Mouse (Mus musculus) heart, embryonic 16.5 days (tissue): ENCODE data around the gene Higd1c. TPM values are rescaled to one million over a fixed set of nuclear protein-coding genes. Genes with fewer than 3 reads are reported as not detected.

Source experiments
- ATAC-seq: fragments of 200-750 bp; cut with Nextera tagmentation; replicated peaks from 2 replicates; pipeline ENCODE4 v1.8.0; 2017; ENCODE audit warnings: moderate number of reproducible peaks; ENCODE audit not compliant: insufficient read depth, low FRiP score; ENCODE audit errors: extremely low read depth
- H3K27ac ChIP-seq: fragments of 300-500 bp; sonication (generic); 2 replicates; pipeline ENCODE4 v1.5.1; 2014; ENCODE audit warnings: mild to moderate bottlenecking, low read length, control low read depth, moderate library complexity
- H3K27me3 ChIP-seq: fragments of 300-500 bp; sonication (generic); 2 replicates; pipeline ENCODE4 v1.6.1; 2014; ENCODE audit warnings: low read length, mixed read lengths; ENCODE audit not compliant: control insufficient read depth, insufficient read depth
- H3K36me3 ChIP-seq: fragments of 300-500 bp; sonication (generic); 2 replicates; pipeline ENCODE4 v1.6.1; 2014; ENCODE audit not compliant: control insufficient read depth, insufficient read depth
- H3K4me1 ChIP-seq: fragments of 300-500 bp; sonication (generic); 2 replicates; pipeline ENCODE4 v1.6.1; 2014; ENCODE audit warnings: low read length, mixed read lengths; ENCODE audit not compliant: control insufficient read depth, insufficient read depth
- H3K4me2 ChIP-seq: fragments of 300-500 bp; sonication (generic); 2 replicates; pipeline ENCODE4 v1.6.1; 2014; ENCODE audit warnings: low read depth, mild to moderate bottlenecking, control low read depth, low read length
- H3K4me3 ChIP-seq: fragments of 300-500 bp; sonication (generic); 2 replicates; pipeline ENCODE4 v1.5.1; 2014; ENCODE audit warnings: mild to moderate bottlenecking, control low read depth, low read length
- H3K9ac ChIP-seq: fragments of 300-500 bp; sonication (generic); 2 replicates; pipeline ENCODE4 v1.6.1; 2014; ENCODE audit warnings: low read length, control low read depth
- H3K9me3 ChIP-seq: fragments of 300-500 bp; sonication (generic); replicated peaks from 2 replicates; pipeline ENCODE4 v1.6.1; 2016; ENCODE audit warnings: low read length; ENCODE audit not compliant: control insufficient read depth
- WGBS: fragments of 180-500 bp; shearing (Covaris S2); extraction: QIAGEN DNeasy Blood & Tissue Kit; methylation state at CpG from one replicate; pipeline ENCODE4 v1.1.7; 2014; 5-methylcytosine and 5-hydroxymethylcytosine counted together
- polyA plus RNA-seq: library from polyadenylated mRNA; unstranded; fragments of >200 nt; fragmentation: Nextera tagmentation; extraction: Ambion mirVana; gene quantifications from 2 replicates; pipeline ENCODE4 v1.2.1, GENCODE M21; 2015

Higd1c gene
- polyA plus RNA-seq, 1 experiment from 2014 or later = not detected

DNA sequence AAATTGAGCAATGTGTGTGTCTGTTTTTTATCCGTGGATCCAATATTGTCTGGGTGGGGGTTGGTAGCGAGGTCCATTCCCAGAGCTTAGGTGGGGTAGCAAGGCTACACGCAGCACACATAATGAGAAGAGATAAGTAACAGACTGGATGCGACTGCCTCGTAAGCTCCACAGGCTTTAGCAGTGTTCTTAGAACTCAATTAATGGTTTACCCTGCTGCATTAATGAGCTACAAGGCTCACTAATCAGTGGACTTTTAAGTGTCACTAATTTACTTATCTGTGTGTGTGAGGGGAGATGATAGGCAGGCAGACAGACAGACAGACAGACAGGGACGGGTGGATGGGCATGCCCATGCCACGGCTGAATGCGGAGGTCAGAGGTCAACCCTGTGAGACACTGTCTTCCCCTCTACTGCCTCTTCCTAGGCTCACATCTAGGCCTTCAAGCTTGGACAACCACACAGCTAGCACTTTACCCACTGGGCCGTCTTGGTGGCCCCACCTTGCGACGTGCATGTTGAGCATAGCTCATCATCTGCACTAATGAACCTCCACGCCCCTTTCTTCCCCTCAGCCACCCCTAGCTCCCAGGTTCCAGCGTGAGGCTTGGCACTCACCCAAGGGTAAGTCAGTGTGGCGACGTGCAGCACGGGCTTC lies 36.4 kb downstream of the Higd1c start:
- H3K27me3 ChIP-seq = no peaks in the 10 kb centered on the region
- no peaks in the 10 kb centered on the region; the same call in 1 of the 2 replicates for H3K9me3 ChIP-seq
- H3K4me3 ChIP-seq = no peak overlapping the region
- H3K36me3 ChIP-seq = peaks cover 48% of the 10 kb centered on the region
- no peak overlapping the region for H3K9ac ChIP-seq
- H3K4me1 ChIP-seq = no peaks in the 10 kb centered on the region
- no peak overlapping the region for H3K27ac ChIP-seq
- no peak overlapping the region for H3K4me2 ChIP-seq
- no peak for ATAC-seq
- 77% methylated on average over 16 of the region's 16 CpGs for WGBS

DNA sequence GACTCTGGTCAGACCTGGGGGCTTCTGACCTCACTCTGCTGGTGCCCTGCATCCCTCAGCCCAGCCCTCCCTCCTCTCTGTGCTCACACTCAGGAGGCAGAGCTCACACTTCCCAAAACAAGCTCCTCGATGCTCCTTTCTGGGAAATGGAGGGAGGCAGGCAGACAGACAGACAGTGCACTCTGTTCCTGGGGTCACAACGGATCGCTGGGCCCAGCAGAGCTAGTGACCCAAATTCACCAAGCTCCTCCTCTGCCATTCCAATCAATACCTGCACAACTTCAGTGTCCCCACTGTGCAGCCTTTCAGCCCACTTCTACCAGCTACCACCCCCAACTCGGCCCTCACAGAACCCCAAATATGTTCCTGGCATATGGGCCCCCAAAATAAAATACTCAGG lies 37.5 kb downstream of the Higd1c start:
- no peak overlapping the region for H3K27ac ChIP-seq
- no peaks in the 10 kb centered on the region for H3K27me3 ChIP-seq
- ATAC-seq = no peak
- no peaks in the 10 kb centered on the region for H3K4me1 ChIP-seq
- no peak overlapping the region for H3K4me3 ChIP-seq
- peaks cover 41% of the 10 kb centered on the region for H3K36me3 ChIP-seq
- no peaks in the 10 kb centered on the region for H3K9me3 ChIP-seq
- H3K9ac ChIP-seq = no peak overlapping the region
- 92% methylated on average over 4 of the region's 4 CpGs for WGBS
- no peak overlapping the region for H3K4me2 ChIP-seq

DNA sequence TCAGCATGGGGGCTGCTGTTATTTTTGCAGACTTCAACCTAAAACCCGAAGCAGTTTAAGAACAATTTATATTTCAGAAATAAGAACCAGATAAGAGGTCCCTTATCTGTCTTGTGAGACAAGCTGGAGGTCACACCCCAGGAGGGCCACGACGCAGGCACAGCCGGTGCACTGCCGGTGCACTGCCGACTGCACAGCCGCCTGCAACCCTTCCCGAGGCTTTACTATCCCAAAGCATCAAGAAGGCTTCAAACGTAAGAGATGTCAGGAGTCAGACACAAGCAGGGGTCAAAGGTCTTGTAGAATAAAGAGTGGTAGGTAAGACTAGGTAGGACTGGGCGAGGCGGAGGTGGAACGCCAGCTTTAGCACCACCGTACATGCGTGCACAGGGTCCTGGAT lies 38.0 kb downstream of the Higd1c start:
- Histone ChIP-seq H3K9ac (no peak overlapping the region), H3K4me3 (no peak overlapping the region), H3K4me1 (no peaks in the 10 kb centered on the region), H3K27ac (no peak overlapping the region), H3K9me3 (no peaks in the 10 kb centered on the region), H3K36me3 (peaks cover 40% of the 10 kb centered on the region), H3K27me3 (no peaks in the 10 kb centered on the region), H3K4me2 (no peak overlapping the region)
- ATAC-seq = no peak
- 85% methylated on average over 14 of the region's 14 CpGs for WGBS

DNA sequence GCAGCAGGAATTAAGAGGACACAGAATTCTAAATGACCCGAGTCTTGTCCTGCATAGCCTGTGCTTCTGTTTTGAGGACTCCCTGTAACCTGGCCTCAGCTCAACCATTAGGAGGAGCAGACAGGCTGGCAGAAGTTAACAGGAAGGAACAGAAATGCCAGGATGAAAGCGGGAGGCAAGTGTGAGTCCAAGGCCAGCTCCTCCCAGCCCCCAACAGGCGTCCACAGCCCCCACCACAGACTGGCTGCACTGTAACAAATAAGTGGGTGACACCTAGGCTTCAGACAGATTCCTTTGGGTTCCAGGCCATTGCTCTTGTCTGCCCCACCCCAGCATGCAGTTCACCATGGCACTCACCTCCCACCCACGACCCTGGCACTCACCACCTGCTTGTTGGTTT lies 38.5 kb downstream of the Higd1c start:
- Histone ChIP-seq H3K9ac (no peak overlapping the region), H3K27me3 (no peaks in the 10 kb centered on the region), H3K4me2 (no peak overlapping the region), H3K27ac (no peak overlapping the region), H3K9me3 (no peaks in the 10 kb centered on the region), H3K4me1 (no peaks in the 10 kb centered on the region), H3K4me3 (no peak overlapping the region), H3K36me3 (peaks cover 36% of the 10 kb centered on the region)
- ATAC-seq = no peak
- 88% methylated on average over 4 of the region's 4 CpGs for WGBS

DNA sequence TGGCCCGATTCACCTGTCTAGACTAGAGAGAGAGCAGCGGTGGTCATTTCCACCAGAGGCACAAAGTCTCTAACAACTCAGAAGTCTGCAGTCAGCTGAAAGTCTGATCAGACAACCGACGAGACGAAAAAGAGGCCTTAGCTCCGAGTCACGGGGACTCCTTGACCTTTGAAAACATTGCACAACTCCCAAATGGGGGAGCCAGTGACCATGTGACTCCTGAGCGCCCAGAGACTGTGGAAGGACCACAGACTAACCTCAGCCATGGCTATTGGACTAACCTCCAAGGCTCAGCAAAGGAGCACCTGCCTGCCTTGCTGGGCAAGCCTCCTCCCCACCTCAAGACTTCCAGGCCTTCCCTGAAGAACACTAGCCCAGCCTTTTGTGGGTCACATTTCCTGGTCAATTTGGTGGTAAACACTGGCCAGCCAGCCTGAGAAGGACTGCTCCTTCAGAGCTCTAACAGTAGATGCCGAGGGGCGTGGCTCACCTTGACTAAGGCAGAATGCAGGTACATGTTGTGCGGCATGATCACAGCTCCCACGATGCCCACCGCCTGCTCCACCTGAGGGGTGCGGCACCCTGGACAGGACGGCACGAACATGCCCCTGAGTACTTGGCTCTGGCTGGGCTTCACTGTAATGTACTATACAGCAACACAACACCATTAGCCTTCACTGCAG lies 39.1 kb downstream of the Higd1c start:
- Histone ChIP-seq H3K9ac (no peak overlapping the region), H3K4me3 (no peak overlapping the region), H3K27me3 (no peaks in the 10 kb centered on the region), H3K4me1 (no peaks in the 10 kb centered on the region), H3K4me2 (no peak overlapping the region), H3K36me3 (peaks cover 41% of the 10 kb centered on the region), H3K27ac (no peak overlapping the region), H3K9me3 (no peaks in the 10 kb centered on the region)
- WGBS = 87% methylated on average over 16 of the region's 16 CpGs
- ATAC-seq = no peak

DNA sequence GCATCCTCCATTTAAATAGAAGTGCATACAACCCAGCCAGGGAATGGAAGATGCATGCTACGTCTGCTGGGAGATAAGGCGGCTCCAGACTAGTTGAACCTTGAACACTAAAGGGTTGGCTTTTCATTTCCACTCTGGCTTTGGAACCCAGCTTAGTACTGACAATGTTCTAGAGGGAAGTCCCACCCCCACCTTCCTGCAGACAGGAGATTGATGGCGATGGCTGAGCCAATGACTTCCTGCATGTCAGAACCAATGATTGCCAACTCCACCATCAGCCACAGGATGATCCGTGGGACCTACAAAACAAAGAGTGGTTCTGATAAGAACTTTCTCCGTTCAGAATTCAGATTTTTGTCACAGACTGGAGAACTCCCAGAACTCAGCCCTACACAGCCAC lies 41.7 kb downstream of the Higd1c start:
- no peak overlapping the region for H3K4me3 ChIP-seq
- no peak for ATAC-seq
- H3K36me3 ChIP-seq = peaks cover 22% of the 10 kb centered on the region
- H3K9ac ChIP-seq = no peak overlapping the region
- no peaks in the 10 kb centered on the region for H3K27me3 ChIP-seq
- H3K4me2 ChIP-seq = no peak overlapping the region
- H3K9me3 ChIP-seq = no peaks in the 10 kb centered on the region
- H3K27ac ChIP-seq = no peak overlapping the region
- WGBS = 64% methylated on average over 5 of the region's 5 CpGs
- H3K4me1 ChIP-seq = no peaks in the 10 kb centered on the region

DNA sequence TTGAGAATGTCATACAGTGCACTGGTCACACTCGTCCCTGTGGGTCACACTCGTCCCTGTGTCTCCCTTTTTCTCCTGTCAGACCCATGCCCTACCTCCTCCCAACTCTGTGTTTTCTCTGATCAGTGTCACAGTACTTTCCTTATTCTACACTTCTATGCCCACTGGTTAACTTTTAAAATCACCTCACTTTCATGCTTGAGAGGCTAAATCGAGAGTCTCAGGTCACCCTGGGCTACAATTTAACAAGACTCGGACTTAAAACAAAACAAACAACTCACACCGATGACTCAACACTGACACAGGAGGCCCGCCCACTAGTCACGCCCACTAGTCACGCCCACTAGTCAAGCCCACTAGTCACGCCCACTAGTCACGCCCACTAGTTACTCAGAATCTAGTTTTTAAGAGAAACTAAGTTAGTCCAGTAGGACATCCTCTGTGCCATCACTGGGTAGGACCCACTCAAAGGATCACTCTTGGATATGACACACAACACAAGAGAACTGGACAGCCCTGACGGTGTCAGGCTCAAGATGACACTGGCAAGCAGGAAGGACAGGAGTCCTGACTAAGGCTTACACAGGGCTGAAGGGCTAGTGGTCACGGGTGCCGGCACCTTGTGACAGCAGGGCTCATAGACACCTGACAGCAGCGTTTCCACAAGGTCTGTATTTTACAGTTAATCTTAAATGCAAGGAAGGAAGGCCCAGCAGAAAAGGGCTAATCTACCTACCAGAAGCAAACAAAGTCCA lies 46.8 kb downstream of the Higd1c start:
- Histone ChIP-seq H3K9me3 (no peaks in the 10 kb centered on the region), H3K9ac (no peak overlapping the region), H3K27me3 (no peaks in the 10 kb centered on the region), H3K4me3 (no peak overlapping the region), H3K4me1 (peaks cover 11% of the 10 kb centered on the region), H3K27ac (no peak overlapping the region), H3K36me3 (peaks cover 12% of the 10 kb centered on the region), H3K4me2 (no peak overlapping the region)
- WGBS = 66% methylated on average over 14 of the region's 14 CpGs
- peak; percentile 8; the same call in 1 of the 2 replicates for ATAC-seq

DNA sequence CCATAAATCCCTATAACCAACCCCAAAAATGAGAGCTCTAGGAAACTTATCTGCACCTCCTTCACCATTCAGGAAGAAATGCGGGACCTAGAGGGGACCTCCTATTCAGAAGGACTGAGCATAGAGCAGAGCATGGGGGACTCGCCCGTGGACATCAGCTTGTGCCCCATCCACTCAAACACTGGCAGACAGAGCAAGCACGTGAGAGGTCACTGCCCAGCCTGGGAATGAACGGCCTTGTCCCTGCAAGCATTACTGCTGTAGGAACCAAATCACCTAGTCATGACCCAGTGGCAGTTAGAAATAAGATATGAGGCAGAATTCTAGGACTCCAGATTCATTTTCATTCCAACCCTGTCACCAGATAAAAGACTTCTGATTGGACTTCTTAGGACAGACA lies 47.4 kb downstream of the Higd1c start:
- no peak overlapping the region for H3K27ac ChIP-seq
- H3K27me3 ChIP-seq = no peaks in the 10 kb centered on the region
- ATAC-seq = no peak

DNA sequence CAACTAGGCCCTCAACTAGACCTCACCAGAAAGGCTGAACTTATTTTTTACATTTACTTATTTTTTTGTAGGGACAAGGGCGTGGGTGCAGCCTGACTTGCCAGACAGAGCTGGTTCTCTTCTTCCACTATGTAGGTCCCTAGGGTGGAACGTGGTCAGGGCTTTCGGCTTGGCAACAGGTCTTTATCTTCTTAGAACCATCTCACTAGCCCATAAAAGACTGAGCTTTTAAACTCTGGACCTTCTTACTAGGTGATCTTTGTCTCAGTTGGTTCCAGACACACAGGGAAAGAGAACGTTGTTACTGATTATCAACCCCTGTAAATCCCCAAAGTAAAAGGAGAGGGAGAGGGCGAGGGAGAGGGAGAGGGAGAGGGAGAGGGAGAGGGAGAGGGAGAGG lies 49.0 kb downstream of the Higd1c start:
- 76% methylated on average over 4 of the region's 5 CpGs for WGBS
- peaks cover 14% of the 10 kb centered on the region for H3K4me1 ChIP-seq
- H3K9me3 ChIP-seq = no peaks in the 10 kb centered on the region
- H3K4me2 ChIP-seq = no peak overlapping the region
- no peak overlapping the region for H3K27ac ChIP-seq
- H3K4me3 ChIP-seq = no peak overlapping the region
- H3K9ac ChIP-seq = no peak overlapping the region
- ATAC-seq = no peak
- peaks cover 6% of the 10 kb centered on the region for H3K36me3 ChIP-seq
- H3K27me3 ChIP-seq = no peaks in the 10 kb centered on the region

More for the DNA sequence above, 47.4 kb downstream of the Higd1c start:
- H3K9ac ChIP-seq = no peak overlapping the region
- H3K36me3 ChIP-seq = peaks cover 12% of the 10 kb centered on the region
- no peak overlapping the region for H3K4me2 ChIP-seq
- H3K4me3 ChIP-seq = no peak overlapping the region
- WGBS = 76% methylated on average over 5 of the region's 5 CpGs
- H3K4me1 ChIP-seq = peaks cover 11% of the 10 kb centered on the region
- no peaks in the 10 kb centered on the region for H3K9me3 ChIP-seq
